Mouse (Mus musculus): Measurements from ENCODE around the gene Crybb2.

Gene Crybb2

GRCm38 (mm10) chr5:113086990-113087389 is 17.1 kb upstream of the Crybb2 start:
- Histone ChIP-seq H3K27me3 (ENCODE audit: insufficient read depth, low read length) (no peaks in the 10 kb centered on the region), H3K4me1 (replicated peaks; ENCODE audit: low read depth, low read length) (peaks cover 40% of the 10 kb centered on the region), H3K36me3 (ENCODE audit: insufficient read depth, low read length) (peaks cover 9% of the 10 kb centered on the region), H3K4me3 (replicated peaks; ENCODE audit: low read length) (no peak overlapping the region), H3K9me3 (ENCODE audit: low read length) (no peaks in the 10 kb centered on the region)
- TF ChIP-seq CTCF (conservative IDR thresholded peaks at IDR 0.05; ENCODE audit: low read length), result no peak
- TF ChIP-seq POU5F1 (IDR thresholded peaks at IDR 0.05; ENCODE audit: borderline replicate concordance, low read length), result no peak
- no peak for TF ChIP-seq NANOG (IDR thresholded peaks at IDR 0.05; ENCODE audit: borderline replicate concordance, low read length)

DNA sequence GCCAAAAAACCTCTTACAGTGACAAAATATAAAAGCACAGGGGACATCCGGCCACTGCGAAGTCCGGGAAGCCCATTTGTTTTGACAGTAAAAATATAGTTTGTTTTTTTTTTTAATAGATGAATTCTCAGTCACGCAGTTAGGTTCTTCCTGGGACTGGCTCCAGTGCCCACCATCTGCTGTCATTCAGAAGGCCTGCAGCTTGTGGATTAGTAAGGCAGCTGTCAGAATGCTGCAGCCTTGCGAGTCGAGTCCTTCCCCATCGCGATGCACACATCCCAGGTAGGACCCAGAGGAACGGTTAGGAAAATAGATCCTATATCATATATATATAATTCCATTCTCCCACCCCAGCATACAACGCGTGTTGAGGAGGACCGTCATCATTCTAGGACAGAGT is 16.5 kb upstream of the Crybb2 start:
- Histone ChIP-seq H3K36me3 (ENCODE audit: insufficient read depth, low read length) (peaks cover 9% of the 10 kb centered on the region), H3K9me3 (ENCODE audit: low read length) (no peaks in the 10 kb centered on the region), H3K4me3 (replicated peaks; ENCODE audit: low read length) (no peak overlapping the region), H3K4me1 (replicated peaks; ENCODE audit: low read depth, low read length) (peaks cover 38% of the 10 kb centered on the region), H3K27me3 (ENCODE audit: insufficient read depth, low read length) (no peaks in the 10 kb centered on the region; the same call in 1 of the 2 replicates)
- TF ChIP-seq POU5F1 (IDR thresholded peaks at IDR 0.05; ENCODE audit: borderline replicate concordance, low read length) (no peak), CTCF (conservative IDR thresholded peaks at IDR 0.05; ENCODE audit: low read length) (no peak), NANOG (IDR thresholded peaks at IDR 0.05; ENCODE audit: borderline replicate concordance, low read length) (no peak)

- Histone ChIP-seq H3K36me3 (ENCODE audit: insufficient read depth, low read length) (peaks cover 9% of the 10 kb centered on the region), H3K27me3 (ENCODE audit: insufficient read depth, low read length) (no peaks in the 10 kb centered on the region; the same call in 1 of the 2 replicates), H3K4me3 (replicated peaks; ENCODE audit: low read length) (no peak overlapping the region), H3K9me3 (ENCODE audit: low read length) (no peaks in the 10 kb centered on the region), H3K4me1 (replicated peaks; ENCODE audit: low read depth, low read length) (peaks cover 33% of the 10 kb centered on the region)
- no peak for TF ChIP-seq POU5F1 (IDR thresholded peaks at IDR 0.05; ENCODE audit: borderline replicate concordance, low read length)
- TF ChIP-seq NANOG (IDR thresholded peaks at IDR 0.05; ENCODE audit: borderline replicate concordance, low read length), result no peak
- no peak for TF ChIP-seq CTCF (conservative IDR thresholded peaks at IDR 0.05; ENCODE audit: low read length)
These were observed 16.0 kb upstream of the Crybb2 start for GRCm38 (mm10) chr5:113085931-113086330.

DNA sequence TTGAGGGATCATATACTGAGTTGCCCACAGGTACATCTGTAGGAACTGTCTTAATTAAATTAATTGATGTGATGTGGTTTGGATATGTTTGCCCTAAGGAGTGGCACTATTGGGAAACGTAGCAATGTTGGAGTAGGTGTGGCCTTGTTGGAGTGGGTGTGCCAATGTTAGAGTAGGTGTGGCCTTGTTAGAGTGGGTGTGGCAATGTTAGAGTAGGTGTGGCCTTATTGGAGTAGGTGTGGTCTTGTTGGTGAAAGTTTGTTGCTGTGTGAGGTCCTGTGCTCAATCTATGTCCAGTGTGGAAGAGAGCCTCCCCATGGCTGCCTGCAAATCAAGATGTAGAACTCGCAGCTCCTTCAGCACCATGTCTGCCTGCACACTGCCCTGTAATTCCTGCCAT is 14.4 kb upstream of the Crybb2 start:
- TF ChIP-seq CTCF (conservative IDR thresholded peaks at IDR 0.05; ENCODE audit: low read length), result no peak
- no peak for TF ChIP-seq POU5F1 (IDR thresholded peaks at IDR 0.05; ENCODE audit: borderline replicate concordance, low read length)
- TF ChIP-seq NANOG (IDR thresholded peaks at IDR 0.05; ENCODE audit: borderline replicate concordance, low read length), result no peak
- H3K4me1 ChIP-seq (replicated peaks; ENCODE audit: low read depth, low read length), result peaks cover 30% of the 10 kb centered on the region
- H3K27me3 ChIP-seq (ENCODE audit: insufficient read depth, low read length), result peaks cover 3% of the 10 kb centered on the region; the same call in 1 of the 2 replicates
- no peaks in the 10 kb centered on the region for H3K9me3 ChIP-seq (ENCODE audit: low read length)
- peaks cover 2% of the 10 kb centered on the region; the same call in 1 of the 2 replicates for H3K36me3 ChIP-seq (ENCODE audit: insufficient read depth, low read length)
- no peak overlapping the region for H3K4me3 ChIP-seq (replicated peaks; ENCODE audit: low read length)

GRCm38 (mm10) chr5:113082356-113083168 is 12.6 kb upstream of the Crybb2 start:
- H3K4me3 ChIP-seq (replicated peaks; ENCODE audit: low read length), result no peak overlapping the region
- no peaks in the 10 kb centered on the region for H3K9me3 ChIP-seq (ENCODE audit: low read length)
- no peaks in the 10 kb centered on the region for H3K36me3 ChIP-seq (ENCODE audit: insufficient read depth, low read length)
- H3K27me3 ChIP-seq (ENCODE audit: insufficient read depth, low read length), result peaks cover 8% of the 10 kb centered on the region
- TF ChIP-seq POU5F1 (IDR thresholded peaks at IDR 0.05; ENCODE audit: borderline replicate concordance, low read length), result no peak
- TF ChIP-seq NANOG (IDR thresholded peaks at IDR 0.05; ENCODE audit: borderline replicate concordance, low read length), result no peak
- H3K4me1 ChIP-seq (replicated peaks; ENCODE audit: low read depth, low read length), result peaks cover 33% of the 10 kb centered on the region

DNA sequence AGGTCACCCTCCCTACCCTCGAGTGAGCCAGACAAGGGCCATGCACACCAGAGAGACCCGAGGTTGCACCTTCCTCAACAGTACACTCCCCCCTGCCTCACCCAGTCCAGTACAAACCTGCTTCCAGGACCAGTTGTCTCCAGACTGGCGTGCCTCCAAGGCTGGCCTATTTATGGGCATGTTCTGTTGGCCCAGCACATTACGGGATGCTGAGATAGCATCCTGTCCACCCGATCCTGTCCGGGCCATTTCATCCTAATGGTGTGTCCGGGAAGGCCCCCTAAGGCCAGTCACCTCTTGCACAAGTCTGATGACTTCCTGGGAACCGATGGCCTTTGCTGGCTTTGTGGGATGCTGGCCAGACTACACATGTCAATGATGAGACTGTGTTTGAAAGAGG is 11.5 kb upstream of the Crybb2 start, which contains the start of gene Crybb3:
Crybb3 (minus strand) TSS at position 146 of the 400 bp plus-strand sequence.
- Histone ChIP-seq H3K9me3 (ENCODE audit: low read length) (no peaks in the 10 kb centered on the region), H3K36me3 (ENCODE audit: insufficient read depth, low read length) (no peaks in the 10 kb centered on the region), H3K27me3 (ENCODE audit: insufficient read depth, low read length) (peaks cover 19% of the 10 kb centered on the region), H3K4me3 (replicated peaks; ENCODE audit: low read length) (peak within 1 kb of the TSS; percentile 48), H3K4me1 (replicated peaks; ENCODE audit: low read depth, low read length) (peaks cover 40% of the 10 kb centered on the region)
- no peak for TF ChIP-seq POU5F1 (IDR thresholded peaks at IDR 0.05; ENCODE audit: borderline replicate concordance, low read length)
- TF ChIP-seq NANOG (IDR thresholded peaks at IDR 0.05; ENCODE audit: borderline replicate concordance, low read length), result no peak

DNA sequence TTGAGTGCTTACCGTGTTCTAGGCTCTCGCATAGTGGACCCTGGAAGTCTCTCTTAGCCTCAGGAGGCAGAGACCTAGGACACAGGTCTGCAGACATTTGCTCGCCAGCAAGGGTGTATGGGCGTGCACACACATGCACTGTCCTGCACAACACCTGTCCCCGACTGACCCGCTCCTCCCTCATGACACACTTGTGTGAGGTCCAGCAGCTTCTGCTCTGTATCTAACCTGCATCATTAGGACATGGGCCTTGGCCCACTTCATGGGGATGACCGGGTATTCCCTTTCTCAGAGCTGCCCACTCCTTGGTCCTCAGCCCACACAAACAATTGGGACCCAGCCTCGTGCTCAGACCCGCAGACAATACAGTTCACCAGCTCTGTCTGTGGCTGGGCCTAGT is 11.1 kb upstream of the Crybb2 start:
- TF ChIP-seq CTCF (conservative IDR thresholded peaks at IDR 0.05; ENCODE audit: low read length) (no peak), POU5F1 (IDR thresholded peaks at IDR 0.05; ENCODE audit: borderline replicate concordance, low read length) (no peak), NANOG (IDR thresholded peaks at IDR 0.05; ENCODE audit: borderline replicate concordance, low read length) (no peak)
- Histone ChIP-seq H3K36me3 (ENCODE audit: insufficient read depth, low read length) (no peaks in the 10 kb centered on the region), H3K27me3 (ENCODE audit: insufficient read depth, low read length) (peaks cover 24% of the 10 kb centered on the region), H3K4me1 (replicated peaks; ENCODE audit: low read depth, low read length) (peaks cover 43% of the 10 kb centered on the region), H3K9me3 (ENCODE audit: low read length) (no peaks in the 10 kb centered on the region), H3K4me3 (replicated peaks; ENCODE audit: low read length) (no peak overlapping the region)

GRCm38 (mm10) chr5:113079783-113080182 is 9.9 kb upstream of the Crybb2 start:
- Histone ChIP-seq H3K36me3 (ENCODE audit: insufficient read depth, low read length) (no peaks in the 10 kb centered on the region), H3K4me3 (replicated peaks; ENCODE audit: low read length) (peak overlapping the region; percentile 64), H3K9me3 (ENCODE audit: low read length) (no peaks in the 10 kb centered on the region), H3K27me3 (ENCODE audit: insufficient read depth, low read length) (peaks cover 34% of the 10 kb centered on the region), H3K4me1 (replicated peaks; ENCODE audit: low read depth, low read length) (peaks cover 41% of the 10 kb centered on the region)
- TF ChIP-seq CTCF (conservative IDR thresholded peaks at IDR 0.05; ENCODE audit: low read length) (peak; percentile 66), NANOG (IDR thresholded peaks at IDR 0.05; ENCODE audit: borderline replicate concordance, low read length) (no peak)
